33 mouse cellular contexts compared by ENCODE assay signal in genomic region chr15:34775714-34776113, GRCm38 (mm10).
DNase-seq lines count a peak whose midpoint lies in the region; ATAC-seq and TF ChIP-seq lines count a peak whose summit lies in the region.
"Had no signal": no experiment of that assay in that cellular context is flagged by ENCODE, and none has a peak within 500 bp of the region (broad histone marks: within the 10 kb centered on the region; RNA-seq: fewer than 3 reads in every experiment).

No protein-coding gene starts in this region.

- H3K4me1 ChIP-seq in liver, adult 2 months (ENCODE audit: control insufficient read depth, insufficient read depth, low read length), result no peaks in the 10 kb centered on the region
- H3K4me1 ChIP-seq in liver, postnatal 0 days (ENCODE audit: insufficient read depth), result no peaks in the 10 kb centered on the region; the same call in 1 of the 2 replicates
- H3K4me1 ChIP-seq in bone marrow, adult 2 months (ENCODE audit: control insufficient read depth, insufficient read depth, low read length), result peaks cover 2% of the 10 kb centered on the region
- H3K4me1 ChIP-seq: forebrain, embryonic 13.5 days; kidney, embryonic 15.5 days; limb, embryonic 15.5 days; lung, embryonic 15.5 days; midbrain, embryonic 10.5 days; midbrain, embryonic 15.5 days; neural tube, embryonic 15.5 days had no signal

- TF ChIP-seq CTCF in liver, adult 2 months (IDR thresholded peaks at IDR 0.05; ENCODE audit: low read depth, low read length), result no peak
- no peak for TF ChIP-seq CTCF in liver, postnatal 0 days (IDR thresholded peaks at IDR 0.05; ENCODE audit: low read depth)
- no peak for TF ChIP-seq CTCF in bone marrow, adult 2 months (IDR thresholded peaks at IDR 0.05; ENCODE audit: control insufficient read depth, insufficient read depth, low read length)

- ATAC-seq in liver, postnatal 0 days, result no peak
- peak; percentile 51 for ATAC-seq in megakaryocyte, adult 5-6 weeks (ENCODE audit: poor library complexity, severe bottlenecking)
- ATAC-seq: activated CD4-positive, CD25-positive, alpha-beta regulatory T cell, adult 4 months; forebrain, embryonic 13.5 days; hindbrain, embryonic 16.5 days; midbrain, embryonic 15.5 days had no signal

- H3K9me3 ChIP-seq in liver, postnatal 0 days (ENCODE audit: low read length), result no peaks in the 10 kb centered on the region
- H3K9me3 ChIP-seq: forebrain, embryonic 13.5 days; heart, embryonic 13.5 days; kidney, embryonic 15.5 days; limb, embryonic 10.5 days; limb, embryonic 15.5 days; lung, embryonic 15.5 days; midbrain, embryonic 10.5 days; midbrain, embryonic 15.5 days; neural tube, embryonic 15.5 days had no signal

- no peak for TF ChIP-seq EP300 in liver, postnatal 0 days (IDR thresholded peaks at IDR 0.05; ENCODE audit: low read depth)

- intact Hi-C loops in heart, postnatal 25 days (cut with DNase I), result no loop called here

- H3K9ac ChIP-seq in liver, adult 2 months (ENCODE audit: low read depth, low read length), result no peak overlapping the region
- no peak overlapping the region for H3K9ac ChIP-seq in liver, postnatal 0 days (replicated peaks)
- H3K9ac ChIP-seq: forebrain, embryonic 13.5 days; heart, embryonic 13.5 days; kidney, embryonic 15.5 days; limb, embryonic 15.5 days; liver, embryonic 14.5 days; lung, embryonic 15.5 days; midbrain, embryonic 15.5 days; neural tube, embryonic 15.5 days had no signal

- TF ChIP-seq POLR2A in liver, adult 2 months (IDR thresholded peaks at IDR 0.05; ENCODE audit: extremely low read depth, insufficient read depth, low read length), result no peak
- TF ChIP-seq POLR2A in bone marrow, adult 2 months (IDR thresholded peaks at IDR 0.05; ENCODE audit: borderline replicate concordance, control insufficient read depth, low read depth, low read length), result no peak

- H3K36me3 ChIP-seq in liver, adult 2 months (ENCODE audit: control insufficient read depth, insufficient read depth, low read length), result no peaks in the 10 kb centered on the region
- no peaks in the 10 kb centered on the region for H3K36me3 ChIP-seq in liver, postnatal 0 days (replicated peaks; ENCODE audit: insufficient read depth, low read length)
- H3K36me3 ChIP-seq: heart, embryonic 13.5 days; kidney, embryonic 15.5 days; limb, embryonic 10.5 days; limb, embryonic 15.5 days; lung, embryonic 15.5 days; midbrain, embryonic 10.5 days; midbrain, embryonic 15.5 days; neural tube, embryonic 15.5 days had no signal

- no peak overlapping the region for H3K4me3 ChIP-seq in liver, adult 2 months (ENCODE audit: insufficient read depth, low read depth, low read length)
- H3K4me3 ChIP-seq in liver, postnatal 0 days (ENCODE audit: low read depth, low read length), result no peak overlapping the region
- no peak overlapping the region for H3K4me3 ChIP-seq in bone marrow, adult 2 months (replicated peaks; ENCODE audit: control insufficient read depth, low read depth, low read length)
- H3K4me3 ChIP-seq: erythroblast, embryonic 14.5 days; forebrain, embryonic 13.5 days; heart, embryonic 13.5 days; kidney, embryonic 15.5 days; limb, embryonic 10.5 days; limb, embryonic 15.5 days; lung, embryonic 15.5 days; midbrain, embryonic 10.5 days; midbrain, embryonic 15.5 days; neural tube, embryonic 15.5 days had no signal

- DNase-seq in liver, adult 2 months (ENCODE audit: extremely low read depth, low read depth, low spot score), result peak; percentile 7
- DNase-seq in liver, postnatal 0 days, result no peak
- DNase-seq in A20 (ENCODE audit: low read depth, low spot score), result peak; percentile 82
- no peak for DNase-seq in embryo, embryonic 11 days
- DNase-seq in heart, postnatal 25 days (ENCODE audit: low spot score), result no peak
- DNase-seq in heart, adult 8-10 months (ENCODE audit: low spot score), result no peak
- DNase-seq: adrenal gland, adult 2 months; adrenal gland, postnatal 36 days; cerebellum, adult 8-10 months; cerebellum, postnatal 25 days; gastrocnemius, postnatal 14 days; heart, adult 11 months; heart, postnatal 10 days; kidney, adult 18-20 months; kidney, postnatal 25 days; right cerebral cortex, postnatal 25 days; thymus, adult 2 months had no signal

- H3K79me2 ChIP-seq in liver, adult 2 months (ENCODE audit: control insufficient read depth, insufficient read depth, low read length), result no peaks in the 10 kb centered on the region

- no peak overlapping the region for H3K4me2 ChIP-seq in liver, postnatal 0 days (ENCODE audit: low read depth, low read length)
- H3K4me2 ChIP-seq: forebrain, embryonic 13.5 days; heart, embryonic 13.5 days; kidney, embryonic 15.5 days; limb, embryonic 15.5 days; lung, embryonic 15.5 days; midbrain, embryonic 15.5 days; neural tube, embryonic 15.5 days had no signal

- WGBS in liver, adult 2 months, result 76% methylated on average over 2 of the region's 2 CpGs
- WGBS in liver, postnatal 0 days (ENCODE audit: insufficient replicate concordance), result 46% methylated on average over 2 of the region's 2 CpGs
- 0% methylated on average over 2 of the region's 2 CpGs for WGBS in bone marrow, adult 2 months

- H3K27ac ChIP-seq in liver, adult 2 months (replicated peaks; ENCODE audit: insufficient read depth, low read depth, low read length), result no peak overlapping the region
- no peak overlapping the region for H3K27ac ChIP-seq in liver, postnatal 0 days (ENCODE audit: low read depth)
- peak overlapping the region; percentile 34 for H3K27ac ChIP-seq in bone marrow, adult 2 months (ENCODE audit: control insufficient read depth, insufficient read depth, low read depth, low read length, poor library complexity)
- H3K27ac ChIP-seq: forebrain, embryonic 13.5 days; heart, embryonic 13.5 days; kidney, embryonic 15.5 days; limb, embryonic 10.5 days; limb, embryonic 15.5 days; liver, embryonic 14.5 days; lung, embryonic 15.5 days; macrophage; midbrain, embryonic 10.5 days; midbrain, embryonic 15.5 days; neural tube, embryonic 15.5 days had no signal

- no peaks in the 10 kb centered on the region for H3K27me3 ChIP-seq in liver, adult 2 months (ENCODE audit: control insufficient read depth, insufficient read depth, low read length)
- H3K27me3 ChIP-seq in liver, postnatal 0 days (ENCODE audit: insufficient read depth, low read length), result no peaks in the 10 kb centered on the region
- H3K27me3 ChIP-seq: forebrain, embryonic 13.5 days; heart, embryonic 13.5 days; kidney, embryonic 15.5 days; limb, embryonic 15.5 days; lung, embryonic 15.5 days; midbrain, embryonic 15.5 days; neural tube, embryonic 15.5 days had no signal

Comparison
In these comparisons a context has a peak if more than half of its experiments do, and no peak if none do; other contexts are left out.
1. DNase-seq: peak in liver, adult 2 months (single experiment) and A20 (single experiment); none in liver, postnatal 0 days (single experiment), embryo, embryonic 11 days (single experiment), heart, postnatal 25 days (single experiment) and heart, adult 8-10 months (single experiment).